Mouse (Mus musculus) kidney, adult 9 months (tissue): Measurements from ENCODE around the gene Anapc2.

Experiments used
- DNase-seq: peaks from one replicate; pipeline ENCODE4 v3.0.0; 2022

Anapc2 gene

DNA sequence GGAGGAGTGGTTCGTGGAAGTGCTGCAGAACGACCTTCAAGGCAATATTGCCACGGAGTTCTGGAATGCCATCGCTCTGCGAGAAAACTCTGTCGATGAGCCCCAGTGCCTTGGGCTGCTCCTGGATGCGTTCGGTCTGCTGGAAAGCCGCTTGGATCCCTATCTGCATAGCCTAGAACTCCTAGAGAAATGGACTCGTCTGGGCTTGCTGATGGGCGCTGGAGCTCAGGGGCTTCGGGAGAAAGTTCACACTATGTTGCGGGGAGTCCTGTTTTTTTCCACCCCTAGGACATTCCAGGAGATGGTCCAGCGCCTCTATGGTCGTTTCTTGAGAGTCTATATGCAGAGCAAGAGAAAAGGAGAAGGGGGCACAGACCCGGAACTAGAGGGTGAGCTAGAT lies 732 bp downstream of the Anapc2 start:
- DNase-seq = no peak

DNA sequence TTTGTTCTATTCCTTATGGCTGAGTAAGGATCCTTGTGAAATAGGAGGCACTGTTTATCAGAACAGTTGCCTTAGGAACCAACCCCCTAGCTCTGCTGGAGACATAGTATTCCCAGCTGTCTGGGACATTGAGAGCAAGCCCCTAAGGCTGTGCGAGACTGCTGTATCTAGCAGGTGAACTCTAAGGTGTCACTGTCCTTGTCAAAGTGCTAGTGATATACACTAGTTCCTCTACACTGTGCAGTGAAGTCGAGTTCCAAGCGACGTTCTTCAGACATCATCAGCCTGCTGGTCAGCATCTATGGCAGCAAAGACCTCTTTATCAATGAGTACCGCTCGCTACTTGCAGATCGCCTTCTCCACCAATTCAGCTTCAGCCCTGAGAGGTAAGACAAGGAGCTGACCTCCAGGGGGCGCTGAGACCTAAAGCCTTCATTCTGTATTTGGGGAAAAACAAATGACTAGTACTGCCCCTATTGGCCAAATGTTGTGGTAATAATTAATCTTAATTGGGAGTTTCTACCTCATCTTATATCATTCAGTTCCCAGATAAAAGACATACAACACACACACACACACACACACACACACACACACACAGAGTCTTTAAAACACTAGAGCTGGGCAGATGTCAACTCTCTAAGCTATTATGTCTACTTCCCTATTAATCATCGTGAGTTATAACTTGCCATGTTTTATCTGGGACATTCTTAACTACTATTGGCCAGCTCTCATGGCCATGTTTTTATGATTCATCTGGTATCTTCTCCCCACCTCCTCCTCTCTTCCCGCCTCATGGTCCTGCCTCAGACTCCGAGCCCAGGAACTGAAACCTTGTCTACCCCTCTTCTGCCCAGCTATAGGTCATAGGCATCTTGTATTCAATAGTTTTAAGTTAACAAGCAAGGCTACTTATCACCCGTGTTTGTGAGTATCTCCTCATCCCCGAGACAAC lies 6.9 kb downstream of the Anapc2 start:
- peak; percentile 92 for DNase-seq

DNA sequence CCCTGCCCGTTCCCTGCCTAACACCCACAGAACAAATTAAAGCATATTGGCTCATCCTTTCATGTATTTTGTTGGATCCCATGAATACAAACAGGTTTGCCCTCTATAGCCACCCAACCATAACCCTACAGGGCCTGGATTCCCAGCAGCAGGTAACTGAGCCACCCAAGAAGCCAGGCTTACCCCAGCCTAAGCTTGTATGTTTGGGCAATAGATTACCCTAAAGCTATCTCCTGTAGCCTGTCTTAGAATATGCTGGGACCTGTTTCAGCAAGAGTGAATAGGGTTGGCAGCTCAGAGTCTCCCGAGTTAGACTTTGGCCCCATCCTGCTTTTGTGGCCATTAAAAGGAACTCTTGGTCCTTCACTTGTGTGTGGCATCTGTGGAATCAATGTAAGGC lies 13.3 kb downstream of the Anapc2 start:
- DNase-seq = no peak

DNA sequence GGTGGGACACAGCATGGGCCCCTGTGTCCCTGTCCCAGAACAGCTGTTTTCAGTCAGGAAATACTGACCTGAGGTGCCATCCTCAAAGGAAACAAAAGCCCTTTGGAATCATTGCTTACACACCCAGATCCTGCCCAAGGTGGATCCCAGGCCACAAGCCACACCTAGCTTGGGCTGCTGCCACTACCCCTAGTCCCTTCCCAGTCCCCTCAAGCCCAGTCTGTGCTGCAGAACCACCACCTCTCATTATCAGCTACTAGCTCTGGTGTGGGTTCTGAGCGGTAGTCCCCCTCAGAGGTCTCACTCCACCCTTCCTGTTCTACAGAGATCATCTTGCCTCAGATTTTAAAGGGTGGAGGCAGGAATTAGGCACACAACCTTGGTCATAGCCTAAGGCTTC lies 14.0 kb downstream of the Anapc2 start:
- no peak for DNase-seq

- peak; percentile 44 for DNase-seq
These were observed 14.8 kb downstream of the Anapc2 start for GRCm38 (mm10) chr2:25286837-25287636.

DNA sequence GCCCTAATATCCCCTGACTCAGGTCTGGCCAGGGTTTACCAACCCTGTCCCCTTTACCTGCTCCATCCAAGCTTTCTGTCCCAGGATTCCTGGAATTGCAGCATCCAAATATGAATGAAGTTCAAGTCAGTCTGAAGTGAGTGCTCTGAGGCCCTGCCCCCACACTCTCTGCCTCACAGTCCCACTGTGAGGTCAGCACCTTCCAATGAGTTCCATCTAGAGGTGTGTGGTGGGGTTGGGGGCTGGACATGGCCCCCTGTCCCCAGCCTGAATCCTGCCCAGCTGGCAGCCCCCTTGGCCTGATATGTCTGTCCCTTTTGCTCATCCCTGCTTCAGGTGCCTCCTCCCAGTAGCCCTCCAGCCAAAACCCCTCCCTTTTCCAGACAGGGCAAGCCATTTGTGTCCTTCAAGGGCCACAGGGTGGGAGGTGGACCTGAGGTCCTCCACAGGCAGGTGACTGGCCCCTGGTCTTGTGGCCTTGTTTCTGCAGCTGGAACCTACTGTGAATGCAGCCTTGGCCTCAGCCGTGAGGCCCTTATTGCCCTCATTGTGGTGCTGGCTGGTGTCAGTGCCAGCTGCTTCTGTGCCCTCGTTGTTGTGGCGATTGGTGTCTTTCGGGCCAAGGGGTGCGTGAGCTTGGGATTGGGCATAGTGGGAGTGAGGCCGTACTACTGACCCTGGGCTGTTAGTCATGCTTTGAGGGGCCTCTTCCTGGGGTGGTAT lies 15.8 kb downstream of the Anapc2 start, which contains the start of gene Tmem210:
Tmem210 (plus strand) TSS at position 219 of the 723 bp plus-strand sequence.
- no peak for DNase-seq

DNA sequence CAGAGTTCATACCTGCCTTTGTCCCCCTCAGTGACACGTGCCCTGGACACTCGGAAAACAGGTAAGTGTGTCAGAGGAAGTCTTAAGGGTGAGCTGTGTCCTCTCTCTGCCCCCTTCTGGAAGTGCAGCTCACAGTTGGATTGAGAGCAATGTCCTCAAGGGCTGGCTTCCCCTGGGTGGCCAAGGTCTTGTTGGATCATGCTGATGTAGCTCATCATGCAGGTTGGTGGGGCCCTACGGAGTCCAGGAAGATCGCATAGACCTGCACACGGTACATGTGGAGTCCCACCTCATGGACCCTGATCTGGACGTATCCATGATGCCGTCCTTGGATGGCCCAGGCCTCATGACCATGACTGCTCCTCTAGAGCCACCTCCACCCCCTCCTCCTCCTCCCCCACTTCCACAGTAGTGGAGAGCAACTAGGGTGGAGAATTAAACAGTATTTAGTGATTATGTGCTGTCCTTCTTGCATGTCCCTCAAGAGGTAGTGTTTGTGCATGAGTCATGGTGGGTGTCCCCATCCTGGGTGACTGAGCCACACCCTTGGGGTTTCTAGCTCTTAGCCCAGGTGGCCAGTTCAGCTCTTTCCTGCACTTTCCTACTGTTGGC lies 16.6 kb downstream of the Anapc2 start:
- no peak for DNase-seq

GRCm38 (mm10) chr2:25289651-25290050 lies 17.4 kb downstream of the Anapc2 start, which contains the start of gene Lrrc26:
Gene Lrrc26, plus strand, starts transcription at chr2:25289915.
- peak; percentile 72 for DNase-seq

- DNase-seq = no peak
These were observed 18.0 kb downstream of the Anapc2 start for GRCm38 (mm10) chr2:25290101-25290815.

DNA sequence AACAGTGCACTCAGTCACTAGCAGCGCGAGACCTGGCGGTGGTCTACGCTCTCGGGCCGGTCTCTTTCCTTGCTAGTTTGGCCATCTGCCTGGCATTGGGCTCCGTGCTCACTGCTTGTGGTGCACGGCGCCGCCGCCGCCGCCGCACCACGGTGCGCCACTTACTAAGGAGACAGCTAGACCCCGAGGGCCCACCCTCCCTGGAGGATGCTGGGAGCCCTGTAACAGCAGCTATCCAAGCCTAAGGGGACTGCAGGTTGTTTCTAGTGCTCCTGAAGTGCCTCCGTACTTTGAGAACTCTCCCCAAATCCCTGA lies 18.5 kb downstream of the Anapc2 start:
- DNase-seq = no peak

- DNase-seq = no peak
These were observed 19.1 kb downstream of the Anapc2 start for GRCm38 (mm10) chr2:25291184-25292053.

- no peak for DNase-seq
These were observed 19.8 kb downstream of the Anapc2 start for GRCm38 (mm10) chr2:25292054-25292544.

DNA sequence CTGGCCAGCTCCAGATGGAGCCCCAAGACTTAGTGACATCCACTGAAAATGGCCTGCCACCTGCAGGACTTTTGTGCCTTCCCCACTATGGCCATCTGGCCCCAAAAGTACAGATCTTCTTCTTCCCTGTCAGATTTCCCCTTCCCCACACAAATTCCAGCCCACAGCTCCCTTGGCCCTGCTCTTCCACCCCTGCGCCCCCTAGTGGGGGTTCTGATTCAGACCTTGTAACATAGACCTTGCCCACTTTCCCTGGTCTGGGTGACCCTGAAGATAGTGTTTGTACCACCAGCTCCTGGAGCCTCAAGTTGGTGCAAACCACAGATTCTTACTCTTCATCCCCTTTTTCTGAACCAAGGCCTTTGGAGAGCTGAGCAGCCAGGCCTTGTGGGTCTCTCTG lies 20.6 kb downstream of the Anapc2 start:
- peak; percentile 68 for DNase-seq

GRCm38 (mm10) chr2:25293706-25294105 lies 21.4 kb downstream of the Anapc2 start:
- no peak for DNase-seq

- no peak for DNase-seq
These were observed 24.8 kb downstream of the Anapc2 start for GRCm38 (mm10) chr2:25297093-25297492.

DNA sequence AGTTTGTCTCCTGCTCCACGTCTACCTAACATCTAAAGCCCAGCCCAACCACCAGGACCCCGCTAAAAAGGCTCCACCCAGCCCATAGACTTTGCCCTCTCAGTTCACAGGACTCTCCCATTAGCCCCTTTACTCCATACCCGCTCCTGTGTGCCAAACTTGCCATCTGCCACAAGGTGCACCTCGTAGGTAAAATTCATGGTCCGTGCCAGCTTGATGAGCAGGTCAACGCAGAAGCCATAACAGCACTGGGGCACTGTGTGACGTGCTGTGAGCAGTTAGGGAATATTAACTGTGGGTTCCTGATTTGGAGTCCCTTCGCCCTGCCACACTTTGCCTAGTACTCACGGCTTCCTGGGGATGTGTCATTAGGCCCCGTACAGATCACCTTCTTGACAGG lies 25.8 kb downstream of the Anapc2 start:
- no peak for DNase-seq

DNA sequence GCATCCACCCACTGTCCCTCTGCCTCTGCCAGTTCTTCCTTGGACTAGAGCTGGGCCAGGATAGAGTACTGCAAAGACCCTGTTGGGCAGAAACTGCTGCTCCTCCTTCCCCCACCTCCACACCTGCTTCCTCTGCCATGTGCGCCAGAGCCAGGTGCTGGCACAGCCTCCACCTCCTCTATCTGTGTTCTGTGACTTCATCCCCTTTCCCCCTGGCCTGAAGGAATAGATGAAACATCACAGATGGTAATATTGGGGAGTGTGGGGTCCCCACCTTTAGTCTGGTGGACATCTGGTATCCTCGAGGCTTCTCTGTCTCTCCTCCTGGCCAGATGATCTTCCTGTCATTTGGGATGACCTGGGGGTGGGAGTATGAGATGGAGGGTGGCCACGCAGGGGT lies 31.2 kb downstream of the Anapc2 start:
- no peak for DNase-seq

DNA sequence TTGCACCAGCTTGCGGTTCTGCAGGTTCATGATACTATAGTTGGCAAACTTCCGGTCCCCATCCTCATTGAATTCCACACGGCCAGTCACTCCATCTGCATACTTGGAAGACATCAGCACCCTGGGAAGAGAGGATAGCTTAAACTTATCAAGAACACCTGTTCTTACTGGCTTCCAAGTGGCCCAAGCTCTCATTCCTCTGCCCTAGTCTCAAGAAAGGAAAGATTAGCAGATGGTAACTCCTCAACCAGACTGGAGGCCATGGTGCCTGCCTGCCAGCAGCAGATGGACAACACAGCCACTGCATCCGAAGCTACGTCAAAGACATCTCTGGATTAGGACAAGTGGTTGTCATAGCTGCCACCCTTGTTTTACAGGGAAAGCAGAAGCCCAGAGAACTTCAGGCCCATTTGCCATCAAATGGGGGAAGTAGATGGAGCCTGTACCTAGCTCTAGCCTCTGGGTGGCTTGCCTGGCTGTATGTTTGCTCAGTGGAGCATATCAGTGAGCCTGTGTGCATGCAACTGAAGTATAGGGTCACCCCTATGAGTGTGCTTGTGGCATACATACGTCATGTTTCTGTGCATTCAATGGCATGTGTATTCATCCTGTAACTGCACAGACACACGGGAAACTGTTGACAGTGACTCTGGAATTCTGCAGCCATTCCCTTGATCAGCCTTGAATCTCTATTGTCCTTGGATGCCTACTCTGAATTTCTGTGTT lies 31.8 kb downstream of the Anapc2 start:
- no peak for DNase-seq

GRCm38 (mm10) chr2:25304657-25305541 lies 32.6 kb downstream of the Anapc2 start:
- DNase-seq = no peak
